11 mouse cellular contexts compared by ENCODE assay signal in the genomic region with DNA sequence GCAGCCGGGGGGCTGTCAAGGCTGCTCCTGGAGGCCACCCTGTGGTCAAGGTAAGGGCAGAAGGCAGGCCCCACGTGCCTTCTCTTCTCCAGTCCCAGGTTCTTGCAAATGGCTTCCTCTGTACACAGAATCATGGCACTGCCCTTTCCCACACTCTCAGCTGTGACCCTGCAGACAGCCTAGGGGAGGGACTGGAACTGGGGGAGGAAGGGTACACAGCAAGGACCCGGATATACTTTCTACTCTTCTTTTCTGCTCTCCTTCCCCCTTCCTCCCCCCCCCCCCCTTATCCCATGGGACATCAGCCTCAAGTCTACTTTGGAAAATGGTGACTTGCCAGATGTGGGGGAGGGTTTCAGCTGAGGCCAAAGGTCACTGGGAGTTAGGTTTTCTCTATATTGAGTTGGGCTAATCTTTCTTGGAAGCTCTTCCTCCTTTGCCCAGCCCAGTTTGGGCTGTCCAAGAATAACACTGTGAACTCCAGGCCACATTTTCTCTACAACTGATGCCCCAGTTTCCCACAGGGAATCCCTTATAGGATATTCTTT. TPM values are rescaled to one million over a fixed set of nuclear protein-coding genes. Genes with fewer than 3 reads are reported as not detected.
DNase-seq lines count a peak whose midpoint lies in the region; ATAC-seq lines count a peak whose summit lies in the region.
"Had no signal": no experiment of that assay in that cellular context is flagged by ENCODE, and none has a peak within 500 bp of the region (broad histone marks: within the 10 kb centered on the region; RNA-seq: fewer than 3 reads in every experiment).

No protein-coding gene starts in this region.

- DNase-seq in kidney, adult 11 months, result peak; percentile 21
- DNase-seq in kidney, adult 18-20 months, result no peak
- peak; percentile 44 for DNase-seq in embryo, embryonic 10.5 days (ENCODE audit: low spot score)
- DNase-seq in heart, adult 9 months (ENCODE audit: low spot score in 2 of 2), result peak; percentile 47 to 63
- peak; percentile 44 to 61 for DNase-seq in kidney, postnatal 25 days
- DNase-seq in cerebellum, adult 11 months, result no peak
- DNase-seq in right cerebral cortex, postnatal 14 days, result no peak
- DNase-seq: cerebellum, postnatal 14 days had no signal

- ATAC-seq in erythroblast, adult 5-6 weeks (replicated peaks; ENCODE audit: low FRiP score, poor library complexity, severe bottlenecking), result no peak
- ATAC-seq: hindbrain, postnatal 0 days had no signal

RNA-seq across cellular contexts. Expression of a gene that starts 5.8 kb away (rescaled TPM):
- total RNA-seq in erythroblast, adult 5-6 weeks (2015; ENCODE audit: low replicate concordance), result not detected in 2 replicates
- not detected in 2 replicates for total RNA-seq in erythroblast, adult 5-6 weeks (2017; ENCODE audit: low replicate concordance)
- total RNA-seq: CH12.LX had no signal

RNA-seq across cellular contexts. Expression of a gene that starts 25.0 kb away (rescaled TPM):
- total RNA-seq in erythroblast, adult 5-6 weeks (2015; ENCODE audit: low replicate concordance), result 0.38 and 0.84 TPM in 2 replicates
- 0.42 and 0.77 TPM in 2 replicates for total RNA-seq in erythroblast, adult 5-6 weeks (2017; ENCODE audit: low replicate concordance)

RNA-seq across cellular contexts. Expression of a gene that starts 40.1 kb away (rescaled TPM):
- total RNA-seq in erythroblast, adult 5-6 weeks (2015; ENCODE audit: low replicate concordance), result 17.1 and 22.6 TPM in 2 replicates
- 6.7 and 7.2 TPM in 2 replicates for total RNA-seq in erythroblast, adult 5-6 weeks (2017; ENCODE audit: low replicate concordance)

RNA-seq across cellular contexts. Expression of a gene that starts 44.9 kb away (rescaled TPM):
- total RNA-seq in erythroblast, adult 5-6 weeks (2015; ENCODE audit: low replicate concordance), result not detected in 2 replicates
- total RNA-seq in erythroblast, adult 5-6 weeks (2017; ENCODE audit: low replicate concordance), result not detected in 2 replicates
- total RNA-seq: CH12.LX had no signal

RNA-seq across cellular contexts. Expression of a gene that starts 55.4 kb away (rescaled TPM):
- not detected in 2 replicates for total RNA-seq in erythroblast, adult 5-6 weeks (2015; ENCODE audit: low replicate concordance)
- 0.14 TPM in 1 of 2 replicates, not detected in the other for total RNA-seq in erythroblast, adult 5-6 weeks (2017; ENCODE audit: low replicate concordance)

Comparison
In these comparisons a context has a peak if more than half of its experiments do, and no peak if none do; other contexts are left out.
1. DNase-seq: peak in kidney, adult 11 months (single experiment), embryo, embryonic 10.5 days (single experiment), heart, adult 9 months (2 of 2) and kidney, postnatal 25 days (2 of 2); none in kidney, adult 18-20 months (single experiment), cerebellum, adult 11 months (single experiment) and right cerebral cortex, postnatal 14 days (single experiment).